Mouse (Mus musculus) lung, adult 2 months (tissue): ENCODE measurements around the gene Atf4.
A peak's percentile ranks its signal among the peaks of the same experiment; 100 is the strongest.

Source experiments
- CTCF ChIP-seq: fragments of 200-500 bp; IDR thresholded peaks from 2 replicates; pipeline ENCODE4 v1.5.1; 2011; ENCODE audit warnings: mild to moderate bottlenecking, low read length, control low read depth; ENCODE audit not compliant: insufficient read depth
- POLR2A ChIP-seq: fragments of 200-500 bp; IDR thresholded peaks from 2 replicates; pipeline ENCODE4 v1.6.1; 2011; ENCODE audit warnings: low read depth, mild to moderate bottlenecking, control low read depth, low read length, borderline replicate concordance; ENCODE audit errors: extremely low read depth

GRCm38 (mm10) chr15:80258240-80259170 lies 3.5 kb downstream of the Atf4 start:
- TF ChIP-seq CTCF (no peak), POLR2A (peak; percentile 33; the same call in 1 of the 2 replicates)
